Mouse (Mus musculus) hindbrain, embryonic 11.5 days (tissue): ENCODE results near the gene Sec61a1. TPM values are rescaled to one million over a fixed set of nuclear protein-coding genes. Genes with fewer than 3 reads are reported as not detected.
A peak's percentile ranks its signal among the peaks of the same experiment; 100 is the strongest.

Experiments used
- ATAC-seq: fragments of 200-750 bp; cut with Nextera tagmentation; 2 replicates; pipeline ENCODE4 v1.8.0; 2017; ENCODE audit warnings: mild to moderate bottlenecking, moderate TSS enrichment, moderate library complexity; ENCODE audit not compliant: low FRiP score
- DNase-seq: peaks from one replicate; pipeline ENCODE4 v3.0.0-alpha.2; 2015; ENCODE audit warnings: low spot score
- H3K27ac ChIP-seq: fragments of 300-500 bp; sonication (generic); 2 replicates; pipeline ENCODE4 v1.5.1; 2014; ENCODE audit warnings: mild to moderate bottlenecking, low read depth, low read length
- H3K27me3 ChIP-seq: fragments of 300-500 bp; sonication (generic); 2 replicates; pipeline ENCODE4 v1.6.1; 2014; ENCODE audit warnings: mild to moderate bottlenecking, low read length, moderate library complexity, mixed read lengths; ENCODE audit not compliant: control insufficient read depth, insufficient read depth
- H3K36me3 ChIP-seq: fragments of 300-500 bp; sonication (generic); 2 replicates; pipeline ENCODE4 v1.6.1; 2014; ENCODE audit warnings: mild to moderate bottlenecking, low read length, moderate library complexity, mixed read lengths; ENCODE audit not compliant: control insufficient read depth, insufficient read depth
- H3K4me1 ChIP-seq: fragments of 300-500 bp; sonication (generic); replicated peaks from 2 replicates; pipeline ENCODE4 v1.6.1; 2014; ENCODE audit warnings: low read length, mixed read lengths; ENCODE audit not compliant: control insufficient read depth, insufficient read depth
- H3K4me2 ChIP-seq: fragments of 300-500 bp; sonication (generic); replicated peaks from 2 replicates; pipeline ENCODE4 v1.6.1; 2014; ENCODE audit warnings: mild to moderate bottlenecking, low read depth, low read length
- H3K4me3 ChIP-seq: fragments of 300-500 bp; sonication (generic); 2 replicates; pipeline ENCODE4 v1.5.1; 2014; ENCODE audit warnings: low read depth, low read length
- H3K9ac ChIP-seq: fragments of 300-500 bp; sonication (generic); 2 replicates; pipeline ENCODE4 v1.6.1; 2014; ENCODE audit warnings: low read depth, low read length
- H3K9me3 ChIP-seq: fragments of 300-500 bp; sonication (generic); 2 replicates; pipeline ENCODE4 v1.6.1; 2016; ENCODE audit warnings: low read length; ENCODE audit not compliant: control insufficient read depth
- WGBS: fragments of 180-500 bp; shearing (Covaris S2); extraction: QIAGEN DNeasy Blood & Tissue Kit; methylation state at CpG from one replicate; pipeline ENCODE4 v1.1.7; 2014; 5-methylcytosine and 5-hydroxymethylcytosine counted together
- polyA plus RNA-seq: library from polyadenylated mRNA; unstranded; fragments of >200 nt; fragmentation: Nextera tagmentation; extraction: Ambion mirVana; gene quantifications from 2 replicates; pipeline ENCODE4 v1.2.1, GENCODE M21; 2014

Gene Sec61a1
- polyA plus RNA-seq, 1 experiment from 2014 or later: 139 TPM

- no peak overlapping the region for H3K4me2 ChIP-seq
- WGBS: 33% methylated on average over 4 of the region's 4 CpGs
- H3K9me3 ChIP-seq: no peaks in the 10 kb centered on the region
- H3K4me1 ChIP-seq: no peaks in the 10 kb centered on the region
- H3K27ac ChIP-seq: no peak overlapping the region
- DNase-seq: peak; percentile 83
- no peaks in the 10 kb centered on the region for H3K36me3 ChIP-seq
- peaks cover 4% of the 10 kb centered on the region; the same call in 1 of the 2 replicates for H3K27me3 ChIP-seq
- H3K9ac ChIP-seq: no peak overlapping the region
- ATAC-seq: no peak
- no peak overlapping the region for H3K4me3 ChIP-seq
Measured at GRCm38 (mm10) chr6:88549137-88549814, 30.6 kb upstream of the Sec61a1 start.

GRCm38 (mm10) chr6:88548405-88549049 is 29.8 kb upstream of the Sec61a1 start:
- Histone ChIP-seq H3K4me2 (no peak overlapping the region), H3K9ac (no peak overlapping the region), H3K27me3 (peaks cover 4% of the 10 kb centered on the region; the same call in 1 of the 2 replicates), H3K36me3 (no peaks in the 10 kb centered on the region), H3K4me3 (no peak overlapping the region), H3K27ac (no peak overlapping the region), H3K4me1 (no peaks in the 10 kb centered on the region), H3K9me3 (no peaks in the 10 kb centered on the region)
- DNase-seq (no peak), ATAC-seq (no peak)
- WGBS: 82% methylated on average over 10 of the region's 10 CpGs

- Histone ChIP-seq H3K9ac (peak overlapping the region; percentile 21; the same call in 1 of the 2 replicates), H3K27ac (peak overlapping the region; percentile 37), H3K9me3 (no peaks in the 10 kb centered on the region), H3K27me3 (peaks cover 4% of the 10 kb centered on the region; the same call in 1 of the 2 replicates), H3K4me3 (no peak overlapping the region), H3K36me3 (no peaks in the 10 kb centered on the region), H3K4me2 (peak overlapping the region; percentile 1; the same call in 1 of the 2 replicates), H3K4me1 (no peaks in the 10 kb centered on the region)
- 18% methylated on average over 10 of the region's 10 CpGs for WGBS
- ATAC-seq (no peak), DNase-seq (no peak)
Measured at GRCm38 (mm10) chr6:88545397-88545790, 26.7 kb upstream of the Sec61a1 start.

DNA sequence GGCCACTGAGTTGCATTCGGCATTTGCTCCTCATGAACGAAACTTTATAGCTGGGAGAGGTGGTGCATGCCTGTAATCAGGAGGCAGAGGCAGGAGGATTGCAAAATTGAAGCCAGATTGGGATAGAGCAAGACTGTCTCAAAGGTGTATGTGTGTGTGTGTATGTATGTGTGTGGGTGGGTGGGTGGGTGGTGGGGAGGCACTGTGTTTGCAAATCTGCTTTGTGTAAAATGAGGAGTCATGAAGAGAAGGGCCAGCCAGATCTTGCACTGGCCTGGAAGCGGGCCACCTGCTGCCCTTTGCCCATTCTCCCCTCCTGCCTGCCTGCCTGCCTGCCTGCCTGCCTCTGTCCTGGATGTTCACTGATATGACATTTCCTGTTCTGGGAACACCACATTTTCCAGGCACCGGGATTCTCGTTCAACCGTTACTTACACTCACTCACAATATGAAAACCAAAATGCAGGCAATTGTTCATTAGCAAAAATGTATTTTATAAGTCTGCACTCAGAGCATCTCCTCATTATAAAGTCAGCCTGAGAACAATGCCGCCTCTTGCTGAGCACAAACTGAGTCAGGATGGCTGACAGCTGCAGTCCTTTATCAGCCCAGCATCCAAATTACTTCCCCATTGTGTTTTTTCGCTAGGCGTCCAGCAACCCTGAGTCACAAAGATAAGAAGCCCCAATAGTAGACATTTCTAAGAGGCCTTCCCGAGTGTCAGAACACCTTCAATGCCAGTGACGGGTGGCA is 26.1 kb upstream of the Sec61a1 start:
- peak overlapping the region; percentile 1; the same call in 1 of the 2 replicates for H3K4me2 ChIP-seq
- no peaks in the 10 kb centered on the region for H3K9me3 ChIP-seq
- WGBS: 32% methylated on average over 11 of the region's 11 CpGs
- DNase-seq: peak; percentile 44
- H3K27me3 ChIP-seq: peaks cover 4% of the 10 kb centered on the region; the same call in 1 of the 2 replicates
- no peaks in the 10 kb centered on the region for H3K36me3 ChIP-seq
- H3K9ac ChIP-seq: peak overlapping the region; percentile 21; the same call in 1 of the 2 replicates
- H3K4me3 ChIP-seq: no peak overlapping the region
- H3K27ac ChIP-seq: peak overlapping the region; percentile 37
- peak; percentile 64 for ATAC-seq
- no peaks in the 10 kb centered on the region for H3K4me1 ChIP-seq

GRCm38 (mm10) chr6:88544241-88544640 is 25.5 kb upstream of the Sec61a1 start:
- Histone ChIP-seq H3K9me3 (no peaks in the 10 kb centered on the region), H3K4me2 (no peak overlapping the region), H3K4me1 (no peaks in the 10 kb centered on the region), H3K4me3 (no peak overlapping the region), H3K27ac (no peak overlapping the region), H3K27me3 (peaks cover 4% of the 10 kb centered on the region; the same call in 1 of the 2 replicates), H3K9ac (no peak overlapping the region), H3K36me3 (no peaks in the 10 kb centered on the region)
- ATAC-seq (no peak), DNase-seq (no peak)
- 76% methylated on average over 3 of the region's 3 CpGs for WGBS

GRCm38 (mm10) chr6:88540093-88540755 is 21.5 kb upstream of the Sec61a1 start:
- Histone ChIP-seq H3K36me3 (no peaks in the 10 kb centered on the region), H3K4me1 (no peaks in the 10 kb centered on the region), H3K9ac (no peak overlapping the region), H3K4me2 (no peak overlapping the region), H3K27ac (no peak overlapping the region), H3K4me3 (no peak overlapping the region), H3K27me3 (no peaks in the 10 kb centered on the region), H3K9me3 (no peaks in the 10 kb centered on the region)
- WGBS: 53% methylated on average over 2 of the region's 2 CpGs
- ATAC-seq (no peak), DNase-seq (no peak)

DNA sequence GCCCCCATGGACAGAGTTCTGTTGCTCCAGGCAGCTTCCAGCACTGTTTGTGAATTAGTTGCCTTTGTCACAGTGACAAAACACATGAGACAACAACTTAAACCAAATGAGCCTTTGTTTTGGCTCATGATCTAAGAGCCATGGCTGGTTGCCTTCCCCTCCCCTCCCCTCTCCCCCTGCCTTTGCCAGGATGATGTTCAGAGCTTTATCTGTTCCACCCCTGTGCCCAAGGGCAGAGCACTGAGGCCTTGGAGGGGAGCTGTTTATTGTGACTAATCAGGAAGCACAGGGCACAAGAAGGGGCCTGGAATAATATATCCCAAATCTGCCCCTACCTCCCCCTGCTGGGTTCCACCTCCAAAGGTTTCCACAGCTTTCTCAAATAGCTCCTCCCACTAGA is 11.6 kb upstream of the Sec61a1 start:
- H3K9me3 ChIP-seq: no peaks in the 10 kb centered on the region
- H3K4me3 ChIP-seq: no peak overlapping the region
- H3K9ac ChIP-seq: no peak overlapping the region
- no peaks in the 10 kb centered on the region for H3K4me1 ChIP-seq
- H3K4me2 ChIP-seq: no peak overlapping the region
- H3K27ac ChIP-seq: no peak overlapping the region
- DNase-seq: no peak
- no peaks in the 10 kb centered on the region for H3K36me3 ChIP-seq
- ATAC-seq: no peak
- H3K27me3 ChIP-seq: no peaks in the 10 kb centered on the region

- H3K4me1 ChIP-seq: 0 out of 2 replicates have a peak, but pooled peaks cover 2% of the 10 kb centered on the region
- no peak overlapping the region for H3K4me3 ChIP-seq
- no peak overlapping the region for H3K27ac ChIP-seq
- ATAC-seq (no peak), DNase-seq (no peak)
- H3K36me3 ChIP-seq: no peaks in the 10 kb centered on the region
- H3K4me2 ChIP-seq: no peak overlapping the region
- no peaks in the 10 kb centered on the region for H3K27me3 ChIP-seq
- WGBS: 93% methylated on average over 4 of the region's 4 CpGs
- H3K9ac ChIP-seq: no peak overlapping the region
- no peaks in the 10 kb centered on the region for H3K9me3 ChIP-seq
Measured at GRCm38 (mm10) chr6:88524056-88524455, 5.4 kb upstream of the Sec61a1 start.
